Mouse (Mus musculus) MEL (cell line): ENCODE measurements around the gene Shisa8.

Source experiments
- CTCF ChIP-seq, 3 experiments: IDR thresholded peaks in 2 of 3; conservative IDR thresholded peaks in 1 of 3; 2 replicates each; pipeline ENCODE4 v1.5.1; 2011 to 2012; ENCODE audit warnings: low read length in 3 of 3, low read depth in 2 of 3, mild to moderate bottlenecking in 2 of 3, improper control_type of control experiment in 1 of 3, inconsistent platforms in 1 of 3, mixed read lengths in 1 of 3, moderate library complexity in 1 of 3; ENCODE audit not compliant: control insufficient read depth in 1 of 3, insufficient read depth in 1 of 3, poor library complexity in 1 of 3, severe bottlenecking in 1 of 3
- HCFC1 ChIP-seq: IDR thresholded peaks from 2 replicates; pipeline ENCODE4 v1.6.1; 2012; ENCODE audit warnings: low read depth, mild to moderate bottlenecking, inconsistent platforms, low read length, improper control_type of control experiment, moderate library complexity
- MAX ChIP-seq: IDR thresholded peaks from 2 replicates; pipeline ENCODE4 v1.6.1; 2011; ENCODE audit warnings: low read length, improper control_type of control experiment
- MEF2A ChIP-seq: IDR thresholded peaks from 2 replicates; pipeline ENCODE4 v1.6.1; 2014; ENCODE audit warnings: low read depth, mild to moderate bottlenecking, inconsistent platforms, low read length, improper control_type of control experiment; ENCODE audit not compliant: poor library complexity, insufficient replicate concordance, severe bottlenecking; ENCODE audit errors: extremely low read depth
- POLR2A ChIP-seq, 2 experiments: IDR thresholded peaks; 2 replicates each; pipeline ENCODE4 v1.6.1; 2011 to 2012; ENCODE audit warnings: low read length in 2 of 2, mild to moderate bottlenecking in 2 of 2, control low read depth in 1 of 2, improper control_type of control experiment in 1 of 2, low read depth in 1 of 2, moderate library complexity in 1 of 2; ENCODE audit not compliant: control insufficient read depth in 1 of 2, insufficient read depth in 1 of 2, poor library complexity in 1 of 2
- ZC3H11A ChIP-seq: IDR thresholded peaks from 2 replicates; pipeline ENCODE4 v1.6.1; 2012; ENCODE audit warnings: low read depth, mild to moderate bottlenecking, inconsistent platforms, low read length, improper control_type of control experiment
- ZNF384 ChIP-seq: IDR thresholded peaks from 2 replicates; pipeline ENCODE4 v1.6.1; 2012; ENCODE audit warnings: low read depth, mild to moderate bottlenecking, inconsistent platforms, low read length, improper control_type of control experiment

GRCm38 (mm10) chr15:82186131-82186530 is 26.5 kb downstream of the Shisa8 start:
- TF ChIP-seq MAX: no peak
- no peak for TF ChIP-seq ZNF384
- no peak for TF ChIP-seq POLR2A (IDR thresholded peaks at IDR 0.05; ENCODE audit: control insufficient read depth in 1 of 2, insufficient read depth in 1 of 2, low read depth in 1 of 2, low read length in 2 of 2, poor library complexity in 1 of 2)
- TF ChIP-seq CTCF (IDR thresholded peaks at IDR 0.05 in 2 of 3, conservative IDR thresholded peaks at IDR 0.05 in 1 of 3; ENCODE audit: control insufficient read depth in 1 of 3, insufficient read depth in 1 of 3, low read depth in 2 of 3, low read length in 3 of 3, poor library complexity in 1 of 3, severe bottlenecking in 1 of 3): no peak
- no peak for TF ChIP-seq ZC3H11A
- no peak for TF ChIP-seq HCFC1
- no peak for TF ChIP-seq MEF2A
